Mouse (Mus musculus) forebrain, embryonic 13.5 days (tissue): ENCODE results near the gene Nelfb. TPM values are rescaled to one million over a fixed set of nuclear protein-coding genes. Genes with fewer than 3 reads are reported as not detected.
A peak's percentile ranks its signal among the peaks of the same experiment; 100 is the strongest.

Experiments used
- ATAC-seq: fragments of 200-750 bp; cut with Nextera tagmentation; 2 replicates; pipeline ENCODE4 v1.8.0; 2017
- H3K27ac ChIP-seq: fragments of 300-500 bp; sonication (generic); 2 replicates; pipeline ENCODE4 v1.5.1; 2015; ENCODE audit warnings: inconsistent platforms, mild to moderate bottlenecking, moderate library complexity
- H3K27me3 ChIP-seq: fragments of 300-500 bp; sonication (generic); 2 replicates; pipeline ENCODE4 v1.6.1; 2015; ENCODE audit warnings: mild to moderate bottlenecking, inconsistent platforms
- H3K36me3 ChIP-seq: fragments of 300-500 bp; sonication (generic); 2 replicates; pipeline ENCODE4 v1.6.1; 2015; ENCODE audit warnings: mild to moderate bottlenecking, inconsistent platforms; ENCODE audit not compliant: poor library complexity, severe bottlenecking
- H3K4me1 ChIP-seq: fragments of 300-500 bp; sonication (generic); 2 replicates; pipeline ENCODE4 v1.6.1; 2015; ENCODE audit warnings: inconsistent platforms
- H3K4me2 ChIP-seq: fragments of 300-500 bp; sonication (generic); 2 replicates; pipeline ENCODE4 v1.6.1; 2015; ENCODE audit warnings: inconsistent platforms, mild to moderate bottlenecking, moderate library complexity
- H3K4me3 ChIP-seq: fragments of 300-500 bp; sonication (generic); 2 replicates; pipeline ENCODE4 v1.5.1; 2015; ENCODE audit warnings: mild to moderate bottlenecking, inconsistent platforms
- H3K9ac ChIP-seq: fragments of 300-500 bp; sonication (generic); 2 replicates; pipeline ENCODE4 v1.6.1; 2015; ENCODE audit warnings: mild to moderate bottlenecking, inconsistent platforms
- H3K9me3 ChIP-seq: fragments of 300-500 bp; sonication (generic); replicated peaks from 2 replicates; pipeline ENCODE4 v1.6.1; 2016; ENCODE audit warnings: inconsistent platforms
- WGBS: fragments of 180-500 bp; shearing (Covaris S2); methylation state at CpG from one replicate; pipeline ENCODE4 v1.1.7; 2015; 5-methylcytosine and 5-hydroxymethylcytosine counted together
- polyA plus RNA-seq: library from polyadenylated mRNA; unstranded; fragments of >200 nt; fragmentation: Nextera tagmentation; extraction: Ambion mirVana; gene quantifications from 2 replicates; pipeline ENCODE4 v1.2.1, GENCODE M21; 2015

Gene Nelfb
- polyA plus RNA-seq, 1 experiment from 2014 or later, result 95.4 TPM

- no peak overlapping the region for H3K4me3 ChIP-seq
- no peak overlapping the region for H3K4me2 ChIP-seq
- no peak overlapping the region for H3K27ac ChIP-seq
- no peak overlapping the region for H3K9ac ChIP-seq
- peaks cover 32% of the 10 kb centered on the region for H3K27me3 ChIP-seq
- peaks cover 6% of the 10 kb centered on the region; the same call in 1 of the 2 replicates for H3K4me1 ChIP-seq
- no peaks in the 10 kb centered on the region for H3K9me3 ChIP-seq
- peaks cover 12% of the 10 kb centered on the region; the same call in 1 of the 2 replicates for H3K36me3 ChIP-seq
- 78% methylated on average over 5 of the region's 5 CpGs for WGBS
- no peak for ATAC-seq
Measured at GRCm38 (mm10) chr2:25194006-25194405, 17.3 kb downstream of the Nelfb start.

- H3K36me3 ChIP-seq, result peaks cover 6% of the 10 kb centered on the region; the same call in 1 of the 2 replicates
- H3K4me3 ChIP-seq, result no peak overlapping the region
- WGBS, result 5% methylated on average over 6 of the region's 6 CpGs
- peaks cover 6% of the 10 kb centered on the region; the same call in 1 of the 2 replicates for H3K4me1 ChIP-seq
- H3K27me3 ChIP-seq, result peaks cover 32% of the 10 kb centered on the region
- peak; percentile 81 for ATAC-seq
- no peak overlapping the region for H3K27ac ChIP-seq
- no peak overlapping the region for H3K9ac ChIP-seq
- H3K4me2 ChIP-seq, result peak overlapping the region; percentile 33; the same call in 1 of the 2 replicates
- no peaks in the 10 kb centered on the region for H3K9me3 ChIP-seq
Measured at GRCm38 (mm10) chr2:25193330-25193770, 17.9 kb downstream of the Nelfb start.

GRCm38 (mm10) chr2:25187841-25188240, 23.4 kb downstream of the Nelfb start:
- peaks cover 8% of the 10 kb centered on the region; the same call in 1 of the 2 replicates for H3K36me3 ChIP-seq
- H3K27me3 ChIP-seq, result no peaks in the 10 kb centered on the region
- H3K27ac ChIP-seq, result no peak overlapping the region
- H3K9me3 ChIP-seq, result no peaks in the 10 kb centered on the region
- H3K4me1 ChIP-seq, result peaks cover 37% of the 10 kb centered on the region
- no peak for ATAC-seq
- WGBS, result 79% methylated on average over 6 of the region's 6 CpGs
- H3K4me3 ChIP-seq, result no peak overlapping the region
- H3K9ac ChIP-seq, result no peak overlapping the region
- H3K4me2 ChIP-seq, result no peak overlapping the region

GRCm38 (mm10) chr2:25186575-25186930, 24.7 kb downstream of the Nelfb start:
- peak overlapping the region; percentile 86; the same call in 1 of the 2 replicates for H3K9ac ChIP-seq
- peak overlapping the region; percentile 50 for H3K4me3 ChIP-seq

GRCm38 (mm10) chr2:25185625-25186574, 25.4 kb downstream of the Nelfb start:
- Histone ChIP-seq H3K36me3 (peaks cover 8% of the 10 kb centered on the region; the same call in 1 of the 2 replicates), H3K27me3 (no peaks in the 10 kb centered on the region), H3K9me3 (no peaks in the 10 kb centered on the region), H3K4me1 (peaks cover 51% of the 10 kb centered on the region), H3K27ac (peak overlapping the region; percentile 97), H3K9ac (peak overlapping the region; percentile 86), H3K4me2 (peak overlapping the region; percentile 84), H3K4me3 (peak overlapping the region; percentile 50)
- WGBS, result under 1% methylated on average over 64 of the region's 64 CpGs
- peak; percentile 81 for ATAC-seq

More at GRCm38 (mm10) chr2:25186575-25186930, 24.7 kb downstream of the Nelfb start:
- 32% methylated on average over 5 of the region's 5 CpGs for WGBS
- peak overlapping the region; percentile 84 for H3K4me2 ChIP-seq
- peaks cover 8% of the 10 kb centered on the region; the same call in 1 of the 2 replicates for H3K36me3 ChIP-seq
- no peaks in the 10 kb centered on the region for H3K9me3 ChIP-seq
- H3K27ac ChIP-seq, result peak overlapping the region; percentile 97
- H3K27me3 ChIP-seq, result no peaks in the 10 kb centered on the region
- ATAC-seq, result no peak
- peaks cover 45% of the 10 kb centered on the region for H3K4me1 ChIP-seq

GRCm38 (mm10) chr2:25184496-25184895, 26.8 kb downstream of the Nelfb start:
- H3K9ac ChIP-seq, result no peak overlapping the region
- WGBS, result 91% methylated on average over 7 of the region's 7 CpGs

GRCm38 (mm10) chr2:25183336-25183735, 28.0 kb downstream of the Nelfb start:
- H3K27me3 ChIP-seq, result no peaks in the 10 kb centered on the region
- ATAC-seq, result no peak
- no peaks in the 10 kb centered on the region for H3K9me3 ChIP-seq
- peak overlapping the region; percentile 82 for H3K4me3 ChIP-seq
- peak overlapping the region; percentile 52; the same call in 1 of the 2 replicates for H3K27ac ChIP-seq
- peaks cover 71% of the 10 kb centered on the region for H3K4me1 ChIP-seq
- H3K9ac ChIP-seq, result peak overlapping the region; percentile 93; the same call in 1 of the 2 replicates
- WGBS, result 44% methylated on average over 2 of the region's 2 CpGs
- H3K4me2 ChIP-seq, result peak overlapping the region; percentile 84
- peaks cover 8% of the 10 kb centered on the region; the same call in 1 of the 2 replicates for H3K36me3 ChIP-seq

More at GRCm38 (mm10) chr2:25184496-25184895, 26.8 kb downstream of the Nelfb start:
- H3K4me3 ChIP-seq, result peak overlapping the region; percentile 6; the same call in 1 of the 2 replicates
- no peaks in the 10 kb centered on the region for H3K9me3 ChIP-seq
- H3K27ac ChIP-seq, result peak overlapping the region; percentile 97
- peaks cover 59% of the 10 kb centered on the region for H3K4me1 ChIP-seq
- ATAC-seq, result no peak
- H3K27me3 ChIP-seq, result no peaks in the 10 kb centered on the region
- H3K4me2 ChIP-seq, result peak overlapping the region; percentile 84
- H3K36me3 ChIP-seq, result peaks cover 8% of the 10 kb centered on the region; the same call in 1 of the 2 replicates

- Histone ChIP-seq H3K4me2 (peak overlapping the region; percentile 84), H3K4me1 (peaks cover 77% of the 10 kb centered on the region), H3K27me3 (no peaks in the 10 kb centered on the region), H3K9me3 (no peaks in the 10 kb centered on the region), H3K36me3 (peaks cover 8% of the 10 kb centered on the region; the same call in 1 of the 2 replicates), H3K9ac (peak overlapping the region; percentile 93), H3K4me3 (peak overlapping the region; percentile 82), H3K27ac (peak overlapping the region; percentile 69)
- WGBS, result 1% methylated on average over 6 of the region's 6 CpGs
- ATAC-seq, result 0 out of 2 replicates have a peak, but pooled peaks have one; percentile 7
Measured at GRCm38 (mm10) chr2:25182664-25183063, 28.6 kb downstream of the Nelfb start.

- Histone ChIP-seq H3K9ac (peak overlapping the region; percentile 93), H3K4me1 (peaks cover 85% of the 10 kb centered on the region), H3K36me3 (peaks cover 8% of the 10 kb centered on the region; the same call in 1 of the 2 replicates), H3K4me2 (peak overlapping the region; percentile 84), H3K4me3 (peak overlapping the region; percentile 82), H3K27me3 (no peaks in the 10 kb centered on the region), H3K9me3 (no peaks in the 10 kb centered on the region), H3K27ac (peak overlapping the region; percentile 95)
- ATAC-seq, result no peak
- under 1% methylated on average over 17 of the region's 17 CpGs for WGBS
Measured at GRCm38 (mm10) chr2:25181891-25182397, 29.3 kb downstream of the Nelfb start.

GRCm38 (mm10) chr2:25180973-25181890, 30.1 kb downstream of the Nelfb start:
- Histone ChIP-seq H3K4me3 (peak overlapping the region; percentile 82), H3K27ac (peak overlapping the region; percentile 95), H3K9me3 (no peaks in the 10 kb centered on the region), H3K27me3 (no peaks in the 10 kb centered on the region), H3K4me1 (peaks cover 88% of the 10 kb centered on the region), H3K4me2 (peak overlapping the region; percentile 84), H3K36me3 (peaks cover 8% of the 10 kb centered on the region; the same call in 1 of the 2 replicates), H3K9ac (peak overlapping the region; percentile 93)
- peak; percentile 37 for ATAC-seq
- WGBS, result under 1% methylated on average over 99 of the region's 100 CpGs

GRCm38 (mm10) chr2:25180478-25180903, 30.8 kb downstream of the Nelfb start, which contains the start of gene Nrarp:
Gene Nrarp, plus strand, starts transcription at chr2:25180758.
- Histone ChIP-seq H3K4me2 (peak within 1 kb of the TSS; percentile 84), H3K4me1 (peaks cover 88% of the 10 kb centered on the region)
- WGBS, result under 1% methylated on average over 35 of the region's 35 CpGs

More at GRCm38 (mm10) chr2:25180478-25180903, 30.8 kb downstream of the Nelfb start, which contains the start of gene Nrarp:
- Histone ChIP-seq H3K27me3 (no peaks in the 10 kb centered on the region), H3K4me3 (peak within 1 kb of the TSS; percentile 82), H3K9me3 (no peaks in the 10 kb centered on the region), H3K36me3 (peaks cover 8% of the 10 kb centered on the region; the same call in 1 of the 2 replicates), H3K27ac (peak within 1 kb of the TSS; percentile 95), H3K9ac (peak within 1 kb of the TSS; percentile 93)
- ATAC-seq, result peak; percentile 89
